Mouse (Mus musculus): ENCODE results near the gene Fam71f2.

Fam71f2 gene

GRCm38 (mm10) chr6:29278513-29279267 lies 703 bp upstream of the Fam71f2 start:
- peak; percentile 57 for DNase-seq

- DNase-seq = no peak
Observed at GRCm38 (mm10) chr6:29280671-29281070, 1.3 kb downstream of the Fam71f2 start.

- DNase-seq = no peak
Observed at GRCm38 (mm10) chr6:29286870-29287269, 7.5 kb downstream of the Fam71f2 start.

GRCm38 (mm10) chr6:29287481-29287880 lies 8.1 kb downstream of the Fam71f2 start:
- no peak for DNase-seq

GRCm38 (mm10) chr6:29287944-29288343 lies 8.6 kb downstream of the Fam71f2 start:
- DNase-seq = no peak

GRCm38 (mm10) chr6:29288651-29289050 lies 9.3 kb downstream of the Fam71f2 start:
- no peak for DNase-seq

- no peak for DNase-seq
Observed at GRCm38 (mm10) chr6:29299112-29299511, 19.7 kb downstream of the Fam71f2 start.

GRCm38 (mm10) chr6:29303251-29303650 lies 23.9 kb downstream of the Fam71f2 start:
- no peak for DNase-seq

- DNase-seq = no peak
Observed at GRCm38 (mm10) chr6:29303726-29304125, 24.3 kb downstream of the Fam71f2 start.

- DNase-seq = no peak
Observed at GRCm38 (mm10) chr6:29305462-29305861, 26.1 kb downstream of the Fam71f2 start.

- DNase-seq = no peak
Observed at GRCm38 (mm10) chr6:29308846-29309605, 29.6 kb downstream of the Fam71f2 start.

- DNase-seq = no peak
Observed at GRCm38 (mm10) chr6:29313690-29314202, 34.4 kb downstream of the Fam71f2 start.

- DNase-seq = no peak
Observed at GRCm38 (mm10) chr6:29317286-29317685, 37.9 kb downstream of the Fam71f2 start.

- DNase-seq = no peak
Observed at GRCm38 (mm10) chr6:29317941-29318340, 38.5 kb downstream of the Fam71f2 start.

- DNase-seq = peak; percentile 34
Observed at GRCm38 (mm10) chr6:29318879-29319278, 39.5 kb downstream of the Fam71f2 start, which contains the start of gene Fam71f1. TSS of gene Fam71f1 (plus strand) at chr6:29319140.

- no peak for DNase-seq
Observed at GRCm38 (mm10) chr6:29321586-29321985, 42.2 kb downstream of the Fam71f2 start.

GRCm38 (mm10) chr6:29322147-29322546 lies 42.8 kb downstream of the Fam71f2 start:
- no peak for DNase-seq

- DNase-seq = no peak
Observed at GRCm38 (mm10) chr6:29322735-29323134, 43.3 kb downstream of the Fam71f2 start.

- no peak for DNase-seq
Observed at GRCm38 (mm10) chr6:29326961-29327360, 47.6 kb downstream of the Fam71f2 start.

- DNase-seq = no peak
Observed at GRCm38 (mm10) chr6:29329514-29329913, 50.1 kb downstream of the Fam71f2 start.

Measured in lung, postnatal 14 days (tissue).